Mouse (Mus musculus) neural tube, embryonic 14.5 days (tissue): ENCODE data around the gene Hist1h3i. TPM values are rescaled to one million over a fixed set of nuclear protein-coding genes. Genes with fewer than 3 reads are reported as not detected.

Experiments
- microRNA-seq: library from miRNA; unstranded; fragments of <30 nt; microRNA quantifications from one replicate; pipeline ENCODE4, GENCODE M21; 2016
- polyA plus RNA-seq: library from polyadenylated mRNA; unstranded; fragments of >200 nt; fragmentation: Nextera tagmentation; extraction: Ambion mirVana; gene quantifications from 2 replicates; pipeline ENCODE4 v1.2.1, GENCODE M21; 2014

The Hist1h3i gene
- polyA plus RNA-seq, 1 experiment from 2014 or later: 21.5 TPM

Small RNA genes lying within 50 kb of the gene (microRNA-seq; reads per million reads assigned to microRNA genes)
- not detected for gene Gm19658
- not detected for gene Gm44346
- gene Gm44454: not detected
- not detected for gene Gm44466

Other genes with a start within 250 kb of the Hist1h3i start
- gene Olfr1366, start 240.6 kb downstream of the Hist1h3i start, polyA plus RNA-seq: 0.11 and 0.17 TPM in 2 replicates
- gene Olfr1535, start 223.5 kb downstream of the Hist1h3i start, polyA plus RNA-seq: 0.13 TPM in 1 of 2 replicates, not detected in the other
- gene Olfr1364, start 201.6 kb downstream of the Hist1h3i start, polyA plus RNA-seq: not detected in 2 replicates
- gene Olfr1362, start 169.3 kb downstream of the Hist1h3i start, polyA plus RNA-seq: not detected in 2 replicates
- gene Olfr11, start 140.9 kb downstream of the Hist1h3i start, polyA plus RNA-seq: not detected in 2 replicates
- not detected in 2 replicates for gene Olfr1361, start 120.0 kb downstream of the Hist1h3i start, polyA plus RNA-seq
- gene Olfr1360, start 106.0 kb downstream of the Hist1h3i start, polyA plus RNA-seq: not detected in 2 replicates
- gene Olfr1359, start 85.3 kb downstream of the Hist1h3i start, polyA plus RNA-seq: not detected in 2 replicates
- 1.5 TPM in 1 of 2 replicates, not detected in the other for gene Hist1h2bl, start 67.2 kb downstream of the Hist1h3i start, polyA plus RNA-seq
- gene Hist1h2ai, start 66.9 kb downstream of the Hist1h3i start, polyA plus RNA-seq: 7.0 and 9.4 TPM in 2 replicates
- gene Hist1h3h, start 65.7 kb downstream of the Hist1h3i start, polyA plus RNA-seq: 0.79 and 2.4 TPM in 2 replicates
- gene Hist1h2bm, start 61.3 kb downstream of the Hist1h3i start, polyA plus RNA-seq: 0.82 TPM in 1 of 2 replicates, not detected in the other
- 0.37 and 0.75 TPM in 2 replicates for gene Hist1h4j, start 48.3 kb downstream of the Hist1h3i start, polyA plus RNA-seq
- gene Hist1h4k, start 32.9 kb downstream of the Hist1h3i start, polyA plus RNA-seq: 1.2 TPM in 1 of 2 replicates, not detected in the other
- gene Hist1h2ak, start 29.5 kb downstream of the Hist1h3i start, polyA plus RNA-seq: 1.4 and 2.9 TPM in 2 replicates
- gene Hist1h2bn, start 29.2 kb downstream of the Hist1h3i start, polyA plus RNA-seq: 1.0 TPM in 1 of 2 replicates, not detected in the other
- 0.68 and 1.3 TPM in 2 replicates for gene Hist1h1b, start 2.7 kb downstream of the Hist1h3i start, polyA plus RNA-seq
- not detected in 2 replicates for gene Hist1h2an, start 3.8 kb upstream of the Hist1h3i start, polyA plus RNA-seq
- gene Hist1h2bp, start 4.1 kb upstream of the Hist1h3i start, polyA plus RNA-seq: 0.54 TPM in 1 of 2 replicates, not detected in the other
- 2.4 and 4.5 TPM in 2 replicates for gene Hist1h2bq, start 26.8 kb upstream of the Hist1h3i start, polyA plus RNA-seq
- gene Hist1h2ao, start 27.1 kb upstream of the Hist1h3i start, polyA plus RNA-seq: not detected in 2 replicates
- gene Hist1h4m, start 28.4 kb upstream of the Hist1h3i start, polyA plus RNA-seq: 1.5 TPM in 1 of 2 replicates, not detected in the other
- 4.7 and 7.3 TPM in 2 replicates for gene Hist1h4n, start 48.8 kb upstream of the Hist1h3i start, polyA plus RNA-seq
- gene Hist1h2ap, start 50.1 kb upstream of the Hist1h3i start, polyA plus RNA-seq: 268 and 373 TPM in 2 replicates
- gene Hist1h2br, start 50.4 kb upstream of the Hist1h3i start, polyA plus RNA-seq: 2.4 and 4.8 TPM in 2 replicates
- 16.4 and 17.1 TPM in 2 replicates for gene Zfp184, start 161.7 kb upstream of the Hist1h3i start, polyA plus RNA-seq
- not detected in 2 replicates for gene Pom121l2, start 197.8 kb upstream of the Hist1h3i start, polyA plus RNA-seq
- not detected in 2 replicates for gene Prss16, start 226.4 kb upstream of the Hist1h3i start, polyA plus RNA-seq